ENCODE assay signal across 13 mouse cellular contexts in genomic region chr4:139878443-139878842, GRCm38 (mm10). TPM values are rescaled to one million over a fixed set of nuclear protein-coding genes. Genes with fewer than 3 reads are reported as not detected.
DNase-seq lines count a peak whose midpoint lies in the region; ATAC-seq and TF ChIP-seq lines count a peak whose summit lies in the region.
"Had no signal": no experiment of that assay in that cellular context is flagged by ENCODE, and none has a peak within 500 bp of the region (broad histone marks: within the 10 kb centered on the region; RNA-seq: fewer than 3 reads in every experiment).

No protein-coding gene starts in this region.

- no peaks in the 10 kb centered on the region for H3K9me3 ChIP-seq in kidney, embryonic 14.5 days (ENCODE audit: control insufficient read depth, low read length)
- no peaks in the 10 kb centered on the region for H3K9me3 ChIP-seq in midbrain, embryonic 14.5 days (ENCODE audit: control insufficient read depth, low read length)
- H3K9me3 ChIP-seq in midbrain, embryonic 10.5 days (replicated peaks), result no peaks in the 10 kb centered on the region
- H3K9me3 ChIP-seq in liver, postnatal 0 days (ENCODE audit: low read length), result no peaks in the 10 kb centered on the region
- H3K9me3 ChIP-seq: embryonic facial prominence, embryonic 13.5 days; forebrain, embryonic 12.5 days; liver, embryonic 15.5 days had no signal

- peak; percentile 40; the same call in 1 of the 2 replicates for TF ChIP-seq CTCF in kidney, adult 2 months (conservative IDR thresholded peaks at IDR 0.05; ENCODE audit: insufficient read depth, insufficient read length, low read depth, low read length)
- no peak for TF ChIP-seq CTCF in liver, postnatal 0 days (IDR thresholded peaks at IDR 0.05; ENCODE audit: low read depth)

- WGBS in kidney, adult 2 months, result 69% methylated on average over 4 of the region's 4 CpGs
- WGBS in kidney, embryonic 14.5 days, result 74% methylated on average over 4 of the region's 4 CpGs
- whole genome bisulfite sequencing in midbrain, embryonic 14.5 days, result 71% methylated on average over 4 of the region's 4 CpGs
- 70% methylated on average over 4 of the region's 4 CpGs for WGBS in midbrain, embryonic 10.5 days
- WGBS in liver, postnatal 0 days (ENCODE audit: insufficient replicate concordance), result 64% methylated on average over 4 of the region's 4 CpGs

- no peak for ATAC-seq in kidney, embryonic 14.5 days (ENCODE audit: low FRiP score, low TSS enrichment)
- ATAC-seq in midbrain, embryonic 14.5 days (ENCODE audit: low FRiP score, low TSS enrichment), result no peak
- ATAC-seq in liver, postnatal 0 days, result no peak

- DNase-seq in cerebellum, postnatal 14 days, result peak; percentile 57 to 58
- DNase-seq in cerebellum, adult 11 months, result no peak
- DNase-seq in kidney, adult 2 months, result peak; percentile 4
- peak; percentile 72 for DNase-seq in midbrain, embryonic 14.5 days
- no peak for DNase-seq in midbrain, embryonic 10.5 days (ENCODE audit: low spot score)
- peak; percentile 47 for DNase-seq in retina, embryonic 14.5 days (ENCODE audit: low spot score)
- DNase-seq in liver, postnatal 0 days, result no peak

- H3K27ac ChIP-seq in kidney, adult 2 months (ENCODE audit: insufficient read depth, low read depth, low read length), result no peak overlapping the region
- H3K27ac ChIP-seq in kidney, embryonic 14.5 days (ENCODE audit: low read depth, low read length), result no peak overlapping the region
- H3K27ac ChIP-seq in midbrain, embryonic 14.5 days (replicated peaks; ENCODE audit: low read depth, low read length), result no peak overlapping the region
- H3K27ac ChIP-seq in midbrain, embryonic 10.5 days (replicated peaks), result no peak overlapping the region
- H3K27ac ChIP-seq in liver, postnatal 0 days (ENCODE audit: low read depth), result no peak overlapping the region
- H3K27ac ChIP-seq: embryonic facial prominence, embryonic 13.5 days; forebrain, embryonic 12.5 days; liver, embryonic 15.5 days had no signal

- H3K9ac ChIP-seq in kidney, embryonic 14.5 days (ENCODE audit: low read depth, low read length), result no peak overlapping the region
- no peak overlapping the region for H3K9ac ChIP-seq in midbrain, embryonic 14.5 days (replicated peaks; ENCODE audit: low read length)
- H3K9ac ChIP-seq in liver, postnatal 0 days (replicated peaks), result no peak overlapping the region
- H3K9ac ChIP-seq: embryonic facial prominence, embryonic 13.5 days; forebrain, embryonic 12.5 days; liver, embryonic 15.5 days had no signal

- no peaks in the 10 kb centered on the region for H3K4me1 ChIP-seq in kidney, adult 2 months (ENCODE audit: control insufficient read depth, insufficient read depth, low read length)
- H3K4me1 ChIP-seq in kidney, embryonic 14.5 days (ENCODE audit: control insufficient read depth, insufficient read depth, low read length), result no peaks in the 10 kb centered on the region
- H3K4me1 ChIP-seq in midbrain, embryonic 14.5 days (ENCODE audit: control insufficient read depth, insufficient read depth, low read length), result no peaks in the 10 kb centered on the region
- H3K4me1 ChIP-seq in midbrain, embryonic 10.5 days, result peaks cover 9% of the 10 kb centered on the region; the same call in 1 of the 2 replicates
- H3K4me1 ChIP-seq in liver, postnatal 0 days (ENCODE audit: insufficient read depth), result no peaks in the 10 kb centered on the region
- H3K4me1 ChIP-seq: embryonic facial prominence, embryonic 13.5 days; forebrain, embryonic 12.5 days; liver, embryonic 15.5 days had no signal

- no peak for TF ChIP-seq POLR2A in kidney, adult 2 months (IDR thresholded peaks at IDR 0.05; ENCODE audit: low read depth, low read length)

- TF ChIP-seq EP300 in liver, postnatal 0 days (IDR thresholded peaks at IDR 0.05; ENCODE audit: low read depth), result no peak

- H3K36me3 ChIP-seq in kidney, adult 2 months (ENCODE audit: control insufficient read depth, insufficient read depth, low read length), result no peaks in the 10 kb centered on the region
- no peaks in the 10 kb centered on the region for H3K36me3 ChIP-seq in kidney, embryonic 14.5 days (ENCODE audit: control insufficient read depth, insufficient read depth, low read length)
- H3K36me3 ChIP-seq in midbrain, embryonic 14.5 days (ENCODE audit: control insufficient read depth, insufficient read depth, low read length), result no peaks in the 10 kb centered on the region
- H3K36me3 ChIP-seq in midbrain, embryonic 10.5 days, result no peaks in the 10 kb centered on the region
- no peaks in the 10 kb centered on the region for H3K36me3 ChIP-seq in liver, postnatal 0 days (replicated peaks; ENCODE audit: insufficient read depth, low read length)
- H3K36me3 ChIP-seq: embryonic facial prominence, embryonic 13.5 days; forebrain, embryonic 12.5 days; liver, embryonic 15.5 days had no signal

- no peaks in the 10 kb centered on the region for H3K27me3 ChIP-seq in kidney, adult 2 months (replicated peaks; ENCODE audit: control insufficient read depth, insufficient read depth, low read length)
- no peaks in the 10 kb centered on the region for H3K27me3 ChIP-seq in kidney, embryonic 14.5 days (ENCODE audit: control insufficient read depth, insufficient read depth, low read length)
- no peaks in the 10 kb centered on the region for H3K27me3 ChIP-seq in midbrain, embryonic 14.5 days (ENCODE audit: control insufficient read depth, insufficient read depth, low read length)
- peaks cover 7% of the 10 kb centered on the region; the same call in 1 of the 2 replicates for H3K27me3 ChIP-seq in midbrain, embryonic 10.5 days (ENCODE audit: low read depth, poor library complexity, severe bottlenecking)
- H3K27me3 ChIP-seq in liver, postnatal 0 days (ENCODE audit: insufficient read depth, low read length), result no peaks in the 10 kb centered on the region
- H3K27me3 ChIP-seq: liver, embryonic 15.5 days had no signal

- no peak overlapping the region for H3K4me2 ChIP-seq in kidney, embryonic 14.5 days (replicated peaks; ENCODE audit: low read depth, low read length)
- no peak overlapping the region for H3K4me2 ChIP-seq in midbrain, embryonic 14.5 days (ENCODE audit: low read length)
- no peak overlapping the region for H3K4me2 ChIP-seq in liver, postnatal 0 days (ENCODE audit: low read depth, low read length)
- H3K4me2 ChIP-seq: embryonic facial prominence, embryonic 13.5 days; forebrain, embryonic 12.5 days; liver, embryonic 15.5 days had no signal

- H3K4me3 ChIP-seq in kidney, adult 2 months (ENCODE audit: insufficient read depth, low read depth, low read length), result no peak overlapping the region
- no peak overlapping the region for H3K4me3 ChIP-seq in kidney, embryonic 14.5 days (ENCODE audit: low read length)
- no peak overlapping the region for H3K4me3 ChIP-seq in midbrain, embryonic 14.5 days (replicated peaks; ENCODE audit: low read depth, low read length)
- no peak overlapping the region for H3K4me3 ChIP-seq in midbrain, embryonic 10.5 days
- no peak overlapping the region for H3K4me3 ChIP-seq in liver, postnatal 0 days (ENCODE audit: low read depth, low read length)
- H3K4me3 ChIP-seq: embryonic facial prominence, embryonic 13.5 days; forebrain, embryonic 12.5 days; liver, embryonic 15.5 days had no signal

RNA-seq across cellular contexts. Expression of gene Pax7, which starts 45.1 kb away (rescaled TPM):
- polyA plus RNA-seq in kidney, adult 2 months (2012; rRNA removed), result 0.06 TPM in 1 of 2 replicates, not detected in the other
- not detected in 2 replicates for polyA plus RNA-seq in kidney, embryonic 14.5 days (2014; fragmentation: Nextera tagmentation; extraction: Ambion mirVana)
- 9.1 and 9.2 TPM in 2 replicates for polyA plus RNA-seq in midbrain, embryonic 14.5 days (2014; fragmentation: Nextera tagmentation; extraction: Ambion mirVana)
- 1.3 and 1.8 TPM in 2 replicates for polyA plus RNA-seq in midbrain, embryonic 10.5 days (2016; fragmentation: Nextera tagmentation; extraction: Ambion mirVana)
- not detected in 2 replicates for polyA plus RNA-seq in liver, postnatal 0 days (2015; fragmentation: Nextera tagmentation; extraction: Ambion mirVana)
- polyA plus RNA-seq: gonadal fat pad, adult 2 months; kidney, embryonic 16.5 days had no signal

Comparison
In these comparisons a context has a peak if more than half of its experiments do, and no peak if none do; other contexts are left out.
1. DNase-seq: peak in cerebellum, postnatal 14 days (2 of 2), kidney, adult 2 months (single experiment), midbrain, embryonic 14.5 days (single experiment) and retina, embryonic 14.5 days (single experiment); none in cerebellum, adult 11 months (single experiment), midbrain, embryonic 10.5 days (single experiment) and liver, postnatal 0 days (single experiment).